Mouse (Mus musculus): Measurements from ENCODE around the gene Tsr3.

Gene Tsr3

DNA sequence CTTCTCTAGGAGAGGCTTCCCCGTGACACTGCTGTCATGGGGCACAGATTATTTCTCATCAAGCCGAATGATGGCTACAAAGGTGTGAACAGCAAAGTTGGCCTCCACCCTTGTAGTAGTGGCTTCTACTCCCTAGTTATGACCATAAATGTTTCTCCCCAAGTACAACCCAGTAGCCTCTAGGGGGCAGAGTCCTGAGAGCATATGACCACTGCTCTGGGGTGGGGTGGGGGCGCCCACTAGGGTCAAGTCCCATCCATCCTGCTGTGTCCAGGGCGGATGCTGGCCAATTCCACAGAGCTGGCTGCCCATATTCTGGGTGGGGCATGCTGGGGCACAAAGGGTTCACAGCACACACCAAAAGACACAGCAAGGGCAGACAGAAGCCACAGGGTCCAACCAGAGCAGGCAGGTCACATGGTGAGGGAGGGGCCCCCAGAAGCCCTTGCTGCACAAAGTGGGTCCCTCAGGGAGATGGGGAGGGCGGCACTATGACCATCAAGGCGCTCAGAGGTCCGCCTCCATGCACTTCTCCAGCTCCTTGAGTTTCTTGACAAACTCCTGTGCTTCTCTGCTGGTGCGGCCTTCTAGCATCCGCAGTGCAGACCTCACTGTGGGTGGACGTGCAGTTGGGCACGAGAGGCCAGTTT lies 3.3 kb downstream of the Tsr3 start:
- DNase-seq (ENCODE audit: low read depth, low spot score): no peak

DNA sequence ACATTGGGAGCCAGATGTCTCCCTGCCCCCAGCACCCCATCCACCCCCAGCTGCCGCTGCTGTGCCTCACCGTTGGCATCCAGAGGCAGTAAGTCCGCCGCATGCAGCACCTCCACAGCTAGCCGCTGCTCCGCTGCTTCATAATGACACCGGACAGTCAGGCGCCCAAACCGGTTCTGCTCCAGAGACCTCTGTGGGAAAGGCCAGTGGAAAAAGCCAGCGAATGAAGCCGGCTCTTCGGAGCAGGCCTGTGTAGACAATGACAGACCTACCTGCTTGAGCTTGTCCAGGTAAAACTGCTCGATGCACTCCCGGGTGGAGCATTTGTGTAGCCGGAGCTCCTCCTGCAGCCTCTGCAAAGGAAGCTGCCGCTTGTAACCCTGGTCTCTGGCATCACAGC lies 4.3 kb downstream of the Tsr3 start:
- DNase-seq (ENCODE audit: low read depth, low spot score): no peak

DNA sequence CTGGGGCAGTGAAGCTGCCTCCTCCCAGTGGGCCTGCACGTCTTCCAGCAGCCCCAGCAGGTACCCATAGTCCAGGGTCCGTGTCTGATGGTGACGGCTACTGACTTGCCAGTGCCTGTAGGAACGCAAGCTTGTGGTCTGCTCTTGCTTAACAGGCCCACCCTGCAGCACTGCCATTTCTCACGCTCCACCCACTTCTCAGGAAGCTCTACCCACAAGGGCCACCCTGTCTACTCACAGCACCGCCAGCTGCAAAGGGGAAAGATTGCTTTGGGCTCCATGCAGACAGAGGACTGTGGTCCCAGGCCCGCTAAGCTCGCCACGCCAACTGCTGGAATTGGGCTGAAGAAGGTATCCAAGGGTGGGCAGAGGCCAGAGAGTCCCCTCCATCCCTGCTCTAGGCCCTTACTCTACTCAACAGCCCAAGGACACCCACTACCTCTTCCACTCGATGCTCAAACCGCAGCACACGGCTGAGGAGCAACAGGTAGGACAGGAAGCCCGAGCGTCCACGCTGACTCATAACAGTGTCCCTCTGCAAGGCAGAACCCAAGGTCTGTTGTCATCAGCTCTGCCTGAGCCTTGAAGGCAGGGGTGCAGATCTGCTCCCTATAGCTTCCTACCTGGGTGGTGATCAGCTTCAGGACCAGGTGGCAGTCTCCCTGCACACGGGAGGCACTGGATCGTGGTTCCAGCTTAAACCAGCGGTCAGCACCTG lies 8.2 kb downstream of the Tsr3 start:
- peak; percentile 62 for DNase-seq (ENCODE audit: low read depth, low spot score)

DNA sequence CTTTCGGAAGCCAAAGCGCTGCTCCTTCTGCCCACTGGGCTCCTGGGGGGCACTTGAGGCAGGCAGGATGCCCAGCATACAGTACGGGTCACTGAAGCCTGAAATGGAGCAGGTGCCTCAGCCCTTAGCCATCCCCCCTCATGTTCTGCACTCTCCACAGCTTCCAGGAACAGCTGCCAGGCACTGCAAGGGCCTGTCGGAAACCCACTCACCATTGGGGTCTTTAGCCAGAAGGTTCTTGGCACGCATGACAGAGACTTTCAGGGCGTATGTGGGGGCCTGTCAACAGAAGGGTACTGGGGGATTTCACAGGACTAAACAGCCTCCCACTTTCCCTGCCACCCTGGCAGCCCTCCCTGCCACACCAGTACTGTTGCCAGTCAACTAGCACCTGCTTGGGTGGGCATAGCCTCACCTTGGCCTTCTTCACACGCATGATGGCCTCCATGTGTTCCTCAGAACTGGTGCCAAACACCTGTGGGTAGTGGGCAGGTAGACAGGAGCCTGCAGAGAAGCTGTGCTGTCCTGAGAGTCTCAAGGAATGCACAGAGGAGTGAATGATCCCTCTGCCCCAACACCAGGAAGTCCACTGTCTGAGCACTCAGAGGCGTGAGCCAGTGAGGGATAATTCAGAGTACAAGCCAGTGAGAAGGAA lies 10.3 kb downstream of the Tsr3 start:
- DNase-seq (ENCODE audit: low read depth, low spot score): no peak

DNA sequence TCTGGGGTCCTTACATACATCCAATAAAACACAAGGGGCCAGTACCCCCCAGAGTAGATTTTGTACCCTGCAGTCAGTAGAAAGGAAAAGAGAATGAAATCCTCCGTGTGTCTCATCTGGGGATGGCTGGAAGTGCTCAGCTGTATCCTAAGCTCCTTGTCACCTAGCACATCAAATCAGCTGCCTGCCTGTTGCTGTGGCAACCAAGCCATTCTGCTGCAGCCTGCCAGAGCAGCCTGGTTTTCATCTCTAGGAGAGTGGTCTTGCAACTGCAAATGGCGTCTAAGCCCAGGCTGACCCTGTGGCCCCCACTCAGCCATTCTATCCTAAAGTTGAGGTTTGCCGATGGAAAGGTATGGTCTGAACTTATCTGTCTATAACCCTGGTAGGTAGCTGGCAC lies 12.7 kb downstream of the Tsr3 start:
- DNase-seq (ENCODE audit: low read depth, low spot score): no peak

DNA sequence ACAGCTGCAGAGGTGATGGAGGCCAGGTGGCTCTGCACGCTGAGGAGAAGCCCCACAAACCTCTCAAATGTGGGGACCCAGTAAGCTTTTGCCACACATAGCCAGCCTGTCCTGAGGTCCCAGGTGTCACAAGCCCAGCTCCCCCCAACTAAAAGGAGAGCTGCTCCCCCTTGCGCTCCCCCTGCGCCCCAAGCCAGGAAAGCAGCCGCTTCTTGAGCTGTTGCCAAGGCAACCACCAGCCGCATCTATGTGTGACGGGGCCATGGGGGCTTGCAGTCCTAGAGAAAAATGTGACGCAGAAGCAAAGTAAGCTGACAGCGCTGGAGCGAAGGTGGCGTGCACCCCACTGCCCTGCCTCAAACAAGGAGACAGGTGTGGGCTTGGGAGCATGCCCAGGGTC lies 13.8 kb downstream of the Tsr3 start:
- DNase-seq (ENCODE audit: low read depth, low spot score): no peak

DNA sequence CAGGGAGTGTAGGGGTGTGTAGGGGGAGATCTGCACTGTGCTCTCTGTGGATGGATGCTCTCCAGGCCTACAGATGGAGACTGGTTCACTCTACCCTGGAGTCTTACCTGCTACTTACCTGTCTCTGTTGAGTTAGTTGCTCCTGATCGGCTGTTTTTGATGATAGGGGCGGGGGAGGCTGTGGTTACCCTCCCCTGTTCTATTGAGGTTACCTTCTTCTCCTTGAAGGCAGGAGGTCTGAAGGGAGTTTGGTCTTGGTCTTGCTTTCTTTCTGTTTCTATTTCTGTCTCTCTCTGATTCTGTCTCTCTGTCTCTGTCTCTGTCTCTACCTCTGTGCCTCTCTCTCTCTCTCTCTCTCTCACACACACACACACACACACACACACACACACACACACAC lies 15.1 kb downstream of the Tsr3 start:
- DNase-seq (ENCODE audit: low read depth, low spot score): peak; percentile 60

DNA sequence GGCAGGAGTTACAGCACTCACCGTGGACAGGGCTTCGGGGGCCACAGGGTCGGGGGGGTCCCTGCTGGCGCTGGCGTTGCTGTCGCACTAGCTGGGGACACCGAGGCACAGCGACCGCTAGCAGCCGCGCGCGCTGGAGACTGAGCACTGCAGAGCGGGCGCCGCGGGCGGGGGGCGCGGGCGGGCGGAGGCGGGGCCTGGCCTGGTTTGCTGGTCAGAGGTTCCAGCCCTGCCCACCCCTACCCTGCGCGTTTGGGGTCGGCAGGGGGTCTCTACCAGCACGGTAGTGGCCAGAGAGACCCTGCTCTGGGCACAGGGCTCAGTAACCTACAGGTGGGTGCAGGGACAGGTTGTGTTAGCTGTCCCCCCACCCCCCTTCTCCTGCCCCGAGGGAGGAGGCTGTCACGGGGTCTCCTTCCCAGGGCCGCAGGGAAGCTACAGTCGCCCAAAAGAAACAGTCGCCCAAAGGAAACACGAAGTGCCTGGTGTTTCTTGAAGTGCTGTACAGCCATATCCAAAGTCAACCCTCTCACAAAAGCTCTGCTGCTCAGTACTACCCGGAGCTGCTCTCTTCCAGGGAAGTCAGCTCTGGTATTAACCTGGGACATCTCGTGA lies 16.3 kb downstream of the Tsr3 start, which contains the start of gene Baiap3:
Baiap3 (minus strand) TSS at position 225 of the 615 bp plus-strand sequence.
- peak; percentile 35 for DNase-seq (ENCODE audit: low read depth, low spot score)

DNA sequence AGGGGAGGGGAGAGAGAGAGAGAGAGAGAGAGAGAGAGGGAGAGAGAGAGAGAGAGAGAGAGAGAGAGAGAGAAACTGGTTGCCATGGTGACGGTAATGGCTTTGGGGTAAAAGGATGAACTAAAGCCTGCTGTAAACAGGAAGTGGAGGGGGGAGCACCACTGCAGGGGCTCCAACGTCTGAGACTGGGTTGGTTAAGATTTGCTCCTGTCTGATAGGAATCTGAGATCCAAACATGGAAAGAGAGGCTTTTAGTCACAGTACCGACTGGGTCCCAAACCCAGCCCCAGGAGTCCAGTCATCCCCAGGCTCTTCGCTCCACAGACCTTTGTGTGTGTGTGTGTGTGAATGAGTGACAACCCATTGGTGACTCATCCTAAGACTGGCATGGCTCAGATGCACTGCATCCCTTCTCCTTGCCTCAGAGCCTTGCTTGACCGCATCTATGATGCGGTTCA lies 17.9 kb downstream of the Tsr3 start:
- peak; percentile 84 for DNase-seq (ENCODE audit: low read depth, low spot score)

DNA sequence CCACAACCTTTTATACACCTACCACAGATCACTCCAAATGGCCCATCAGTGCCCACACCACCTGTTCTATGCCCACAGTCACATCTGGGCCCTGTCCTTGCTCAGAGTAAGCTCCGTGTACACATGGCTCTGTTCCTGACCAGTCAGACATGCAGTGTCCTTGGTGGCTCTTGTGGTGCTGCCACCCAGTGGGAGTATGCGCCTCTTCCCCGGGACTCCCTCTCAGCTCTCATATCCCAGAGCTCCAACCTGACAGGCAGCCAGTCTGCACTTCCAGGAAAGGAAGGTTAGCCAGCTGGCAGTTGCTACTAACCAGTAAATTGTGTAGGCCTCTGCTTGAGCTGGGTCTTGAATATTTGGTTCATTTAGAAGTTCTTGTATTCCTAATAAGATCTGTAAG lies 24.5 kb downstream of the Tsr3 start:
- DNase-seq (ENCODE audit: low read depth, low spot score): no peak

DNA sequence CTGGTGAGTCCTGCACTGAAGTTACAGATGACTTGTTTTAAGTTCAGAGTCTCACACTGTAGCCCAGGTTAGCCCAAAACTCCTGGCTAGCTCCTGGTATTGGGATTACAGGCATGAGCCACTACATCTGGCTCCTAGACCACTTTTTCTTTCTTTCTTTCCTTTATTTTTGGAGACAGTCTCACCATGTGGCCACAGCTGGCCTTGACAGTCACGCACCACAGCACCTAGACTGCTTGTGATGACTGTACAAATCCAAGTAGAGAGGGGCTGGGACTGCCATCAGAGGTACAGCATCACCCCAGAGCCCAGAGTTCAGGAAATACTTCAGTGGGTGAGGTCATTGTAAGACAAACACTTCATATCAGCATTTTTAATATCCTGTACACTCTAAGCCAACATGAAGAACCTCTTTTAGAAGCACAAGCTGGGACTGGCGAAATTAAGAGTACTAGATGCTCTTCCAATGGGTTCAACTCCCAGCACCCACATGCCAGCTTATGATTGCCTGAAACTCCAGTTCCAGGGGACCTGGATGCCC lies 30.9 kb downstream of the Tsr3 start:
- DNase-seq (ENCODE audit: low read depth, low spot score): no peak

DNA sequence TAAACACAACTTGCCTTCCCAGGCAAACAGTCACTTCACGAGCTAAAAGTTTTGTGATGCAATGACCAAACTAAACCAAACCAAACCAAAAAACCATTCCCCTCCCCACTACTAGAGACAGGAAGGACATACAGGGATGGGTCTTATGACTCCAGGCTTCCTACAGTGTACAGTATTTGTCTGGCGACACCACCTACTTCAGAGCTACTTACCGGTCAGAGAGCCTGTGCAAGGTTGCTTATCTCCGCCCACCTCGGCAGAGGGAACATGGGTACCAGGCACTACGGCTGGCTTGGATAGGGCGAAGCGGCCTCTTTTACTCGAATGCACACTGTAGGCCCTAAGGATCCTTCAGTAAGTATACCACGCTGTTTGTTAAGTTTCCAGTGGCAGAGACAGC lies 32.4 kb downstream of the Tsr3 start:
- DNase-seq (ENCODE audit: low read depth, low spot score): peak; percentile 37

DNA sequence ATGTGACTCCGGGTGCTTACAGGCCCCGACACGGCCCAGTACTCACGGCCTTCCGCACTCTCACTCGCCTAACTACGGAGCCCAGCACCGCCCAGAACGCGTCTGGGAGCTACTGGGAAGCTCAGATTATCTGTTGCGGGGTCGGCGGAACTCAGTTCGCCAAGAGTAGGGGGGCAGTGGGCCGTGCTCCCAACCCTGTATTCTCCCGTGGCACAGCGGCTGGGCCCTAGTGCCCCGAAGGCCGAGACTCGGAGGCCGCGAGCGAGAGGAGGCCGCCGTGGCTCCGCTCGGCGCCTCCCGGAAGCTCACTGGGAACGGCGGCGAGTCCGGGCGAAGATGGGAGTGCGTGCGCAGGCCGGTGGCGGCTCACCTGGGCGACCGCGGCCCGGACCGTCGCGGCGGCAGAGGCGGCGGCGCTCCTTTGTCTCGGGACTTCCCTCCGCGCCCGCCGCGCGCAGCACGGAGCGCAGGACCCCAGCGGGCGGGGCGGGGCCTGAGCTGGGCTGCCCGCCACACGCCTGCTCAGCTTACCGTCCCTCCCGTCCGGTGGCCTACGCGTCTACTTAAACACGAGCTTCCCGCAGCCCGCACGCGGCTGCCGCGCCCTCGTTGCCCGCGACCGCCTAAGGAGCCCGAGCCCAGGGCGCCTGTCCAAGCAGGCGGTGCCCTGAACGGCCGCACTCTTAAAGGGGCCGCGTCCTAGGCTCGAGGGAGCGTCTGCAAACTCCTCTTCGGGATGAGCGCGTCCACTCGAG lies 33.2 kb downstream of the Tsr3 start:
- DNase-seq (ENCODE audit: low read depth, low spot score): no peak

DNA sequence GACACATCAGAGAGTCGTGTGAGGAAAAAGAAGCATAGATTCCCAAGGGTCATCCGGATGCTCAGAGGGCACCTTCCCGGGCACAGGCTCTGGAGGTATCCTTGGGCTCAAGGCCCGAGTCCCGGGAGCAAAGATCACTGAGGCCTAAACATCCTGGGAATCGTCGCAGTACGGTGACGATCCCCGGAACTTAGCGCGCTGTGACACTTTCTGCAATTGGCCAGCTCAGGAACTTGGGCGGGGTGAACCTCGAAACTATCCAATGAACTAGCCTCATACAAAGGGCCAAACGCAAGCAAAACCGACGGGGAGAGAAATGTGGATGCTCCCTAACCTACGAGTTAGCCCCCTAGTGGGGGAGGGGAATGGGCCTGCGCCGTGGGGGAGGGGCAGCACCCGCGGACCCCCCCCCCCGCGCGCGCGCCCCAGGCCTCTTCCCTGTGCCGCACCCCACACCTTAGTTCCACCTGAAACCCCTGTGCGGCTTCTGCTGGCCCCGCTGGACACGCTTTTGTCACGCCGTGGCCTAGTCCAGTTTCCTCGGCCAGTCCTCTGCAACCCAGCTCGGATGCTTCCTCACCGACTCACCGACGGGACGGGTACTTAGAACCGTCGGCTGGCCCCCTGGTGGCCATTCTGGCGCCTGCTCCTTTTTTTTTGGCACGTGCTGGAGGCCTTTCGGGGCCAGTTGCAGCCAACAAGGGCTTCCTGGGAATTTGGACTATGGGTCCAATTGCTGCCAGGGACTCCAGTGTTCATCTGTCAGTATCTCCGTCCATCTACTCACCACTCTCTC lies 33.9 kb downstream of the Tsr3 start:
- peak; percentile 99 for DNase-seq (ENCODE audit: low read depth, low spot score)

DNA sequence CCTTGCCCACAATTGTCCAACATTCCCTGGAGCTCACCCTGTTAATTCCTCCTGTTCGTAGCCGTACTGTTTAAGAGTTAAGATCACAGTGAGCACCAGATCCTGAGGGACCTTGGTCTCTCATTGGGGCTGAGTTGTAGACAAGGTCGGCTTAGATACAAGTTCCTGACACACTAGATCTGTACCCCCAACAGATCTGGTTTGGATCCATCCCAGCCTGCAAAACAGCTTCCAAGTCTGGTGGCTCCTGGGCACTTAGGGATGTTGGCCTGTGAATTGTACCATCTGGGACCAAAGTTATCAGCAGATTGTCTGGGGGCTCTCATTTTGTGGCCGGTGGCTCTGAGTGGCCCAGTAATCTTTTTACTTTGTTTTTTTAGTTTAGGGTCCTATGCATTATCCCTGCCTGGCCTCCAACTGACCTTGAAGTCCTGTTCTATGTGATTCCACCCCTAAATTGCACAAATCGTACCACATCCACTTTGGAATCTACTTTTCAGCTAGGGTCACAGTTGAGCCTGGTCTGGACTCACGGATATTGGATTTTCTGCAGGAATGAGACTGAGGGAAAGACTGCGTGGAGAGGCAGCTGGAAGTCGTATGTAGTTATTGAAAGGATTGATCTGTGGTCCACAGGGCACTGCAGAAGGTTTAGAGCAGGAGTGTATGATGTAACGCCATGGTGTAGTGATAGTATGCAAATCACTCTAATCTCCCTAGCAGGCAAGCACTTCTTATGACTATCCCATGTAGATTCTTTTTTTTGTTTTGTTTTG lies 34.8 kb downstream of the Tsr3 start, which contains the start of gene Ube2i:
Ube2i (minus strand) TSS at position 52 of the 776 bp plus-strand sequence.
- no peak for DNase-seq (ENCODE audit: low read depth, low spot score)

DNA sequence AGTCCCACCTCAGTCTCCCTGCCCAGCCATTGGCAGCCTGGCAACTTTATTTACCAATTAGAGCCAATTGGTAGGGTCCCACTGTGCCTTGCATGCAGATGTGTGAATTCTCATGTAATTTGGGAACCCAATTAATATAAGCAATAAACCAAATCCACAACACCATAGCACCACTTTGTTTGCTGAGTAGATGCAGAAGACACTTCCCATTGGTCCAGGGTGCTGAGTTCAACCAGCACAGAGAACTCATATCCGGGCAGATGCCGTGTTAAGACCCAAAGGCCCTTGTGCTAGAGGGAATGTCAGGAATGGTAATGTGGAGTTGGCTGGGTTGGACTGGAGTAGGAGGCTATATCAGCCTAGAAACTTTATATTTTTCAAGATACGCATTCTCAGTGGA lies 35.9 kb downstream of the Tsr3 start:
- no peak for DNase-seq (ENCODE audit: low read depth, low spot score)

DNA sequence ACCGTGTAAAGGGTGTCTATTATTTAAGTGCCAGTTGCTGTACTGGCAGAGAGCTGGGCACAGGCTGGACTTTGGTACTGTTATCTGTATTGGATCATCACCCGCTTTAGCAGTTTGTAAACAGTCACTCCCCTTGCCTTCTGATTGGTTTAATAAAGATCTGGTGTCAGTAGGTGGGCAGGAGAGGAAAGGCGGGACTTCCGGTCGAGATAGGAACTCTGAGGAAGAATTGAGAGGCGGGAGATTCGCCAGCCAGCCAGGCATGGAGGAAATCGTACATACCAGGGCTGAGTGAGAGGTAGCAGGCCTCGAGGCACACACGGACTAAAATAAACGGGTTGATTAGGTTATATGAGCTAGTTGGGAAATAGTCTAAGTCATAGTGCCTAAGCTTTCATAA lies 42.2 kb downstream of the Tsr3 start:
- peak; percentile 53 for DNase-seq (ENCODE audit: low read depth, low spot score)

DNA sequence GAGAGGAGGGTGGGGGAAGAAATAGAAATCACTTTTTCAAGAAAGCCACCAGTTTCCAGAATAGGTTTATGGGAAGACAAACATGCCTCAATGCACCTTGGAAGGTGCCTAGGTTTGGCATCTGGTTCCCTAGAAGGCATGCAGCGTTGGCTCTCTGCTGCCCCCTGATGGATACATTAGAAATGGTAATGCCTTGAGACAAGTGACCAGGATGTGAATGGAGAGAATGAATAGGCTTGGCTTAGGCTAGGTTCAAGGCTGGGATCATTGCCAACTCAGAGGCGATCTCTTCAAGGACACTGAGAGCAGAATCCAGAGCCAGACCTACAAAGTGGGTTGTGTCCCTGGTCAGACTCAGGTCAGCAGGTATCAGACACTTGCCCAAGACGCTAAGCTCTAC lies 45.1 kb downstream of the Tsr3 start:
- DNase-seq (ENCODE audit: low read depth, low spot score): peak; percentile 75

DNA sequence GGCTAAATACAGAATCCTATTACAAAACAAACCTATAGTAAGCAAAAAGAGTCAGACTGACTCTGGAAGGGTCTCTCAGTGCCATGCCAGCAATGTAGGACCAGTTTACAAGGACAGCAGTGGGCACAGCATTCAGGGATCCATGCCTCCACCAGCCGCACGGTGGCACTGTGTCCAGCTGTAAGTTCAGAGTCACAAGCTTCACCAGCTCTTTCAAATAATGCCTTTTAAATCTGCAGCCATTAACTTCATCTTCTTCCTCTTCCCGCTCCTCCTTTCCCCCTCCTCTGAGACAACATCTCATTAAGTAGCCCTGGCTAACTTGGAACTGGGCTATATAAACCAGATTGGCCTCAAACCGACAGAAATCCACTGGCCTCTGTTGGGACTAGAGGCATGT lies 48.9 kb downstream of the Tsr3 start:
- peak; percentile 33 for DNase-seq (ENCODE audit: low read depth, low spot score)

DNA sequence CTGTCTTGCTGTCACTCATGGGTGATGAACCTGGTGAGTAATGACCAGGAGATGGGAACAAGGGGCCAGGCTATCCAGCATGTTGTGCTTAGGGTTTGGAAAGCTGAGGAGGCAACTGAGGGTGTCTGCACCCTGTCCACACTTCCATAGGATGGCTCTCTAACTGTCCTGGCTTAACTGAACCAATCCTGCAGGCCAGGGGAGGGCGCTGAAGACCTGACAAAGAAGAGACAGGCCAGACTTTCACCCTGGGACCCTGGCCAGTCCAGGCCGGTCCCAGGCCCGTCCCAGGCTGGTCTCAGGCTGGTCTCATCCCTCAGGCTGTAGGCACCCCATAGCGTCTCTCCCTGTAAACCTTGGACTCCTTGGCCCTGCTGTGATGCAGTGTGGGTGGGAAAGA lies 50.4 kb downstream of the Tsr3 start:
- no peak for DNase-seq (ENCODE audit: low read depth, low spot score)

Measured in CD4-positive helper T cell, adult 2 months (primary cell).